Mouse (Mus musculus): Measurements from ENCODE around the gene Tfap2b. TPM values are rescaled to one million over a fixed set of nuclear protein-coding genes. Genes with fewer than 3 reads are reported as not detected.

Gene Tfap2b
- total RNA-seq (2022): 10 to 100 TPM; 10.8 to 19.0 (median 14.7) TPM

DNA sequence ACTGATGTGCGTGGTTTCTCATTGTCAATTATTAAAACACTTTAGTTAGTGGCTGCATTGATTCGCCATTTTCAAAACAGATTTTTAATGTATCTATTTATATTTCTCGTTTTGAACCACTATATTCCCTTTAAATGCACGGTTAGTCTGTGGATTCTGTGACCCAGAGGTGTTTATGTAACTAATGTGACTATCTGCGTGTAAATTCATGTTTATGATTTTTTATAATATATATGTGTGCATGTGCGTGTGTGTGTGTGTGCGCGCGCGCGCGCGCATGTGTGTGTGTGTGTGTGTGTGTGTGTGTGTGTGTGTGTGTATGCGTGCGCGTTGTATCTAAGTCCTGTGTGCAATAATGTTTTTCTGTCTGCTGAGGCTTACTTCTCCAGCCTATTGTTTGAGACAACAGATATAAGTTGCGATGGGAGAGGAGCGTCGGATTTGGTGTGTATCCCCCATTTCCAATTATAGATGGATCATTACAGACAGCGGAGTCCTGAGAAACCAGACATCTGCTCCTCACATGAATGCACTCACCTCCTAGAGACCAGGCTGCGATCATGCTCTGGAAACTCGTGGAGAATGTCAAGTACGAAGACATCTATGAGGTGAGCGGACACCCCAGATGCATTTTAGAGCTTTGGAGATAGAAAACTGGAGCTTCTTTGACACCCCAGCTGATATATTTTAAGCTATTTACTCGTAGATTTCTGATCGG lies at the start of gene Tfap2b:
TSS of gene Tfap2b (plus strand) at position 274 of the 718 bp plus-strand sequence.
- DNase-seq: no peak

GRCm38 (mm10) chr1:19178742-19179397 lies 29.8 kb upstream of the Tfap2b start:
- no peak for DNase-seq

GRCm38 (mm10) chr1:19205649-19206048 lies 3.1 kb upstream of the Tfap2b start:
- no peak for DNase-seq

GRCm38 (mm10) chr1:19206194-19206593 lies 2.5 kb upstream of the Tfap2b start:
- DNase-seq: no peak

DNA sequence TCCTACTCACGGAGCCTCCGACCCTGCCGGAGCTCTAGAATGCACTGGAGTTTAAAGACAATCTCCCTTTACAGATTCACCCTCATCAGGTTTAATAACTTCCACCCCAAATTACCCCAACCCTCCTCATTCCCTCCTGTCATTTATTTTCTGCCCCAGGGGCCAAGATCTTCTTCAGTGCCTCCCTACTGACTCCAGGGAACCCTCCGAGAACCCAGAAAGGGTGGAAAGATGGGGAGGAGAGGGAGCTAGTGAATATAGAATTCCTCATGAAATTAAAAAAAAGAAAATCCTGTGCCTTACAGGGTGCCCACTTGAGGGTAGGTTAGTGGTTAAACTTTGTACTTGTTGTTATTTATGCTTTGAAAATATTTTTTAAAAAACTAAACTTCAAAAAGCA lies 1.1 kb upstream of the Tfap2b start:
- DNase-seq: no peak

DNA sequence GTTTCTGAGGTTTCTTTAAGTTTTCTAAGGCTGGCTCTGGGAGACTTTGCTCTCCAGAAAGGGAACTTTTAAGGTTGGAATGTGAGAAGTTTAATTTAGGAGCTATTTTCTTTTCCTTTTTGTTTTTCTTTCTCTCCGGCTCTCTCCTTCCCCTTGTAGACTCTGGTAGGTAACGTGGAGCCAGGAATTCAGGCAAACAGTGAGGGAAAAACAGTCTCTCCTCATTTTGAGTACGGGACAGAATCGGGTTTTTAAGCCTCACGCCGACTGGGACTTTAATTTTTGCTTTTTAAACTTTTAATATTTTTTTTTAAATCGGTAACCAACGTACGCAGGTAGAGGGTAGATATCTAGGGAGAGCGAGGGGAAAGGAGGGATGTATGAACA lies 638 bp downstream of the Tfap2b start:
- DNase-seq: no peak

- no peak for DNase-seq
Observed at GRCm38 (mm10) chr1:19209776-19210175, 1.1 kb downstream of the Tfap2b start.

DNA sequence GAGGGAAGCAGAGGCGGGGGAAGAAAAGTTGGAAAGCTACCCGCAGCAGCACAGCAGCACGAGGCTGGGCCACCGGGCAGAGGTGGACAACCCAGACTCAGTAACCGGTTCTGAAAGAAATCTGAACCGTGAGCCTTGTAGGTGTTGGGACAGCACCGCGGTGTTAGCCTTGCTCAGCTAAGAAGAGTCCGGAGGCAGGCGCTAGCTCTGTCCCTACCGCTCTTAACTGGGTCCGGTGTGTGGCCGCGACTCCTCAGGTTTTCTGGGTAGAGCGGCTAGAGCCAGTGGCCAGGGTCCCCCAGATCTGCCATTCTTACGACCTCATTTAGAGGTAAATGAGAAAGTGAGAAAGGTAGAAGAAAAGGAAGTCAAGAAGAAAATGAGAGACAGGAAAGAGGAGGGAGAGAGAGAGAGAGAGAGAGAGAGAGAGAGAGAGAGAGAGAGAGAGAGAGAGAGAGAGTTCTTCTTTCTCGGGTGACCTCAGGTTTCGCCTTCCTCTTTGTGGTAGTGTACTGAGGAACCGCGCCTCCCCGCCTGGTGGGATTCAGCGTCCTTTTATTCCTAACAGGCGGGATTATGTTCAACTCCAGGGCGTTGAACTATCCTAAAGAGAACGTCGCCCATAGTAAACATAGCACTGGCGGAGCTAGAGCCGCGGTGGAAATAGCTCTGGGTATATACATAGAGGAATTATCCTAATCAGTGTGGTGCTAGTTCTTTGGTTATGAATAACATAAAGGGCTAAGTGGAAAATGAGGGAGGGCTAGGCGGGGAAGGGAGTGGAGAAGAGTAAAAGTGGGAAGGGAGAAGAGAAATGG lies 1.7 kb downstream of the Tfap2b start:
- no peak for DNase-seq

DNA sequence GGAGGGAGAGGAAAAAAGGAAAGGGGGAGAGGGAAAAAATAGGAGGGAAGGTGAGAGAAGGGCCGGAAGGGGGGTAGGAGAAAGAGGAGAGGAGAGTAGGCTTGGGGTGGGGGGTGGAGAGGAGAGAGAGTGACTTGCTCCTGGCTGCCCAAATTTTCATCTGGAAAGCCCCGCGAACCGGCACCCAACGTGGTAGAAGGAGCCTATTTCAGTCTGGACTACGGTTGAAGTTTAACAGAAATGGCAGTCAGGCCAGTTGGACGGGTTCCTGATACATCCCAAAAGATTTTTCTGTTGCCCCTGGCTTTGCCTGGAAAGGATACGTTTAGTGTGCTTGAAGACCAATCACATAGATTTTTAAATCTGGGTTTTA lies 2.3 kb downstream of the Tfap2b start:
- no peak for DNase-seq

- DNase-seq: no peak
Observed at GRCm38 (mm10) chr1:19211546-19212154, 2.9 kb downstream of the Tfap2b start.

DNA sequence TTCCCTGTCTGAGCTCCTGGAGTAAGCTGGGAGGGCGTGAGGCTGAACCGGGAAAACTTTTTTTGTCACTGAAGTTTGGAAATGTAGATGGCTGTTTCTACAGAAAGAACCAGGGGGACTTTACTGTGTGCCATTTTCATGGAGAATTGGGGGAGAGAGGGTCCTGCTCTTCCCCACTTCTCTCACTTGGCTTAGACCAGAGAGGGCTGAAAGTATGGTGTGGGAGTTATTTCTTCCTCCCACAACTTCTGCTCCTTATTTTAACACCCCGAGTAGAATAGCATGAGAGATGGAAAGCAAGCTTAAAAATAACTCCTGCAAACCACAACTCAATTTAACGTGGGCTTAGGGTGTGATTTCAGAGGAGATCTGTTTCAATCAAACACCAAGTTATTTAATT lies 4.0 kb downstream of the Tfap2b start:
- no peak for DNase-seq

GRCm38 (mm10) chr1:19213171-19213570 lies 4.5 kb downstream of the Tfap2b start:
- no peak for DNase-seq

GRCm38 (mm10) chr1:19213851-19214395 lies 5.2 kb downstream of the Tfap2b start:
- DNase-seq: no peak

GRCm38 (mm10) chr1:19217391-19217790 lies 8.7 kb downstream of the Tfap2b start:
- DNase-seq: no peak

GRCm38 (mm10) chr1:19218221-19218620 lies 9.5 kb downstream of the Tfap2b start:
- DNase-seq: no peak

DNA sequence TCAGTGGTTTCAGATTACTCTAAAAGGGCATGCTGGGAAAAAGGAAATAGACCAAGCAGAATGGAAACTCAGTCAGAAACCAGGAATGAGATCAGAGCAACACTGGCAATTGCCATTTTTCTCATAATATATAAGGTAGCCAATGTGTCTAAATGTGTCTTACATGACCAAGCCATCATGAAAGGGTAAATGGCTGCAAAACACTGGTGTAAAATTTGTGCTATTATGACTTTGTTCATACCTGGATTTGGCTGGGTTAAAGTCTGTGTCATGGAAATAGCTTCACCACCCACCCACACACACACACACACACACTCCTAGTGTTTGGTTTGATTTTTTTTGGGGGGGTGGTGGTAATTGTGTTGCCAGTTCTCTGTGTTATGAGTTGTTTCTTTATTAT lies 10.7 kb downstream of the Tfap2b start:
- DNase-seq: no peak

DNA sequence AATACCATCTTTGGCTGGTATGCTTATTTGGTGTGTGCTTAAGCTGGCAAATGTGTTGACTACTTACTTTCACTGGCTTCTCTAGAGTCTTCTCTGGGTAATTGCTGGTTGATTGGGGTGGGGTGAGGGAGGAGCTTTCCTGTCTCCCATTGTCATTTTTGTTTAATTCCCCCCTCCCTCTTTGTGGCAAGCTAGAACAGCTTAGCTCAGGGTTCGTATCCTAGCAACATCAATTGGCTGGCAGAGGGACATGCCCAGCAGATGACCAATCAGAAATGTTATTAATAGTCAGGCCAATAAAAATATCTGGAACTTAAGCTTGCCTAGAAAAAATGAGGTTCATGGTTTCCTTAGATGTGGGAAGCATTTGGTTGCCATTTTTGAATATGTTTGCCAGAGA lies 11.8 kb downstream of the Tfap2b start:
- DNase-seq: no peak

DNA sequence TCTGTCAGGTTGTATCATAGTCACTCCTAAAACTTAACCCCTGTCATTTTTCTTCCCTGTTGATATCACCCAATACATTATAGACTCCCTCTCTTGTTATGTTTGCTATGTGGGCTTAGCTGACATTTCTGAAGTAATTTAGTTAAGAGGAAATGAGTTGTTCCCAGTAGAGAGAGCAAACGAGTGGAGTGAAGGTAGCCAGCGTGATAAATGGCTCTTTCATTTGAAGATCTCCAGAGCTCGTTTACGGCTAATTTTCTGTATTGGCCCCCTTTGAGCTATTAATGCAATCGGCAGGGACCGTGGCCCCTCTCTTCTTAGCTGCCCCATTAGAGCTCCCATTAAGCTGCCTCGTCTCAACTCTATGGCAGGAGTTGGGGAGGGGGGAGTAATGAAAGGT lies 12.9 kb downstream of the Tfap2b start:
- DNase-seq: no peak

- no peak for DNase-seq
Observed at GRCm38 (mm10) chr1:19226699-19227098, 18.0 kb downstream of the Tfap2b start.

- no peak for DNase-seq
Observed at GRCm38 (mm10) chr1:19230926-19231573, 22.3 kb downstream of the Tfap2b start.

DNA sequence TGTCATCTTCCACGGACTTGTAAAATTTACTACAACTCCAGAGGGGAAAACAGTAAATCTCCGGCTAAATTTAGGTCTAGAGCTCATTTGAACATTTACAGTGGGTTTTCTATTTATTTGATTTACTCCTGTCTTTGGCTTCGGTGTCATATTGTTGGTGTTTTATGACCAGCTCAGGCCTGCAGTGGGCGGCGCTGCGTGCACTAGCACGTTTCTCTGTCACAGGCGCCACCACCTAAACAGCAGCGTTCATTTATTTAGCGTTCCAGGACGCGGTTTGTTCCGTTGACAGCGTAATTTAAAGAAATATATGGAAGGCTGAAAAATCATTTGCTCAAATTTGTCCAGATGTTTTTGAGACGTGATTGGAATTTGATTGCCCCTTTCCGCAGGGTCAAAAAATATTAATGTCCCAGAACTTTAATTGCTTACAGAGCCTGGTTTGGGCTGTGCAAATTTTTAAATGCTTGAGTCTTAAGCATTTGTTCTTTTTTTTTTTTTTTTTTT lies 22.9 kb downstream of the Tfap2b start:
- DNase-seq: no peak

GRCm38 (mm10) chr1:19232743-19233142 lies 24.0 kb downstream of the Tfap2b start:
- no peak for DNase-seq
